In genomic region chr4:116074861-116075620, GRCm38 (mm10) we compare ENCODE assay signal across 8 mouse cellular contexts. TPM values are rescaled to one million over a fixed set of nuclear protein-coding genes. Genes with fewer than 3 reads are reported as not detected.
DNase-seq lines count a peak whose midpoint lies in the region; ATAC-seq lines count a peak whose summit lies in the region.

TSS of gene Uqcrh (minus strand) at chr4:116075071.
TSS of gene Lrrc41 (plus strand) at chr4:116075269.

- peak within 1 kb of the TSS; percentile 92 for H3K27ac ChIP-seq in brown adipose tissue, adult 24 weeks (replicated peaks; ENCODE audit: low read depth, low read length)
- peak within 1 kb of the TSS; percentile 98 for H3K27ac ChIP-seq in heart, embryonic 13.5 days (replicated peaks)
- H3K27ac ChIP-seq in liver, embryonic 12.5 days, result peak within 1 kb of the TSS; percentile 97
- H3K27ac ChIP-seq in stomach, embryonic 15.5 days, result peak within 1 kb of the TSS; percentile 96

- H3K4me1 ChIP-seq in brown adipose tissue, adult 24 weeks (ENCODE audit: control insufficient read depth, insufficient read depth, insufficient read length, low read length), result peaks cover 13% of the 10 kb centered on the region; the same call in 1 of the 2 replicates
- peaks cover 51% of the 10 kb centered on the region for H3K4me1 ChIP-seq in heart, embryonic 13.5 days
- peaks cover 48% of the 10 kb centered on the region for H3K4me1 ChIP-seq in liver, embryonic 12.5 days
- H3K4me1 ChIP-seq in stomach, embryonic 15.5 days, result peaks cover 16% of the 10 kb centered on the region

- peak; percentile 97 for DNase-seq in CD4-positive, CD25-positive, alpha-beta regulatory T cell, adult 2 months (ENCODE audit: low read depth, low spot score)
- DNase-seq in fat pad, adult 2 months (ENCODE audit: extremely low read depth, low read depth, low spot score), result peak; percentile 79
- DNase-seq in kidney, postnatal 10 days, result peak; percentile 97
- peak; percentile 96 for DNase-seq in natural killer cell, adult 2 months (ENCODE audit: low spot score in 2 of 2)

- H3K9me3 ChIP-seq in heart, embryonic 13.5 days, result no peaks in the 10 kb centered on the region
- H3K9me3 ChIP-seq in liver, embryonic 12.5 days (replicated peaks), result no peaks in the 10 kb centered on the region
- H3K9me3 ChIP-seq in stomach, embryonic 15.5 days, result no peaks in the 10 kb centered on the region

- H3K4me3 ChIP-seq in brown adipose tissue, adult 24 weeks (ENCODE audit: insufficient read depth, low read depth, low read length), result peak within 1 kb of the TSS; percentile 93
- H3K4me3 ChIP-seq in heart, embryonic 13.5 days, result peak within 1 kb of the TSS; percentile 93
- peak within 1 kb of the TSS; percentile 96 for H3K4me3 ChIP-seq in liver, embryonic 12.5 days
- peak within 1 kb of the TSS; percentile 77 for H3K4me3 ChIP-seq in stomach, embryonic 15.5 days (replicated peaks)

- ATAC-seq in heart, embryonic 13.5 days (ENCODE audit: extremely low read depth, insufficient number of reproducible peaks, low FRiP score, low TSS enrichment), result peak; percentile 85
- ATAC-seq in liver, embryonic 12.5 days, result peak; percentile 87
- peak; percentile 94 for ATAC-seq in stomach, embryonic 15.5 days (ENCODE audit: insufficient read depth, low FRiP score, low read depth)

- under 1% methylated on average over 55 of the region's 55 CpGs for WGBS in heart, embryonic 13.5 days
- WGBS in liver, embryonic 12.5 days (ENCODE audit: insufficient replicate concordance), result under 1% methylated on average over 55 of the region's 55 CpGs
- WGBS in stomach, embryonic 15.5 days, result under 1% methylated on average over 55 of the region's 55 CpGs

- H3K4me2 ChIP-seq in heart, embryonic 13.5 days, result peak within 1 kb of the TSS; percentile 78
- peak within 1 kb of the TSS; percentile 89 for H3K4me2 ChIP-seq in liver, embryonic 12.5 days
- peak within 1 kb of the TSS; percentile 83 for H3K4me2 ChIP-seq in stomach, embryonic 15.5 days

- H3K36me3 ChIP-seq in heart, embryonic 13.5 days, result peaks cover 23% of the 10 kb centered on the region
- peaks cover 29% of the 10 kb centered on the region for H3K36me3 ChIP-seq in liver, embryonic 12.5 days
- peaks cover 5% of the 10 kb centered on the region; the same call in 1 of the 2 replicates for H3K36me3 ChIP-seq in stomach, embryonic 15.5 days

- H3K9ac ChIP-seq in heart, embryonic 13.5 days, result peak within 1 kb of the TSS; percentile 99
- peak within 1 kb of the TSS; percentile 99 for H3K9ac ChIP-seq in liver, embryonic 12.5 days
- H3K9ac ChIP-seq in stomach, embryonic 15.5 days, result peak within 1 kb of the TSS; percentile 81

- no peaks in the 10 kb centered on the region for H3K27me3 ChIP-seq in heart, embryonic 13.5 days (replicated peaks)
- no peaks in the 10 kb centered on the region for H3K27me3 ChIP-seq in liver, embryonic 12.5 days (replicated peaks)
- no peaks in the 10 kb centered on the region for H3K27me3 ChIP-seq in stomach, embryonic 15.5 days (replicated peaks)

RNA-seq across cellular contexts. Expression of gene Uqcrh, which starts in this region (rescaled TPM):
- polyA plus RNA-seq in brown adipose tissue, adult 24 weeks (2012; ENCODE audit: insufficient read depth, insufficient read length, missing spikeins), result 4,457 and 5,170 TPM in 2 replicates
- 925 and 1,094 TPM in 2 replicates for polyA plus RNA-seq in heart, embryonic 13.5 days (2015; fragmentation: Nextera tagmentation; extraction: Ambion mirVana)
- 326 and 344 TPM in 2 replicates for polyA plus RNA-seq in liver, embryonic 12.5 days (2016; fragmentation: Nextera tagmentation; extraction: Ambion mirVana)
- polyA plus RNA-seq in stomach, embryonic 15.5 days (2015; fragmentation: Nextera tagmentation; extraction: Ambion mirVana), result 541 and 546 TPM in 2 replicates

RNA-seq across cellular contexts. Expression of gene Lrrc41, which starts in this region (rescaled TPM):
- polyA plus RNA-seq in brown adipose tissue, adult 24 weeks (2012; ENCODE audit: insufficient read depth, insufficient read length, missing spikeins), result 23.3 and 24.1 TPM in 2 replicates
- polyA plus RNA-seq in heart, embryonic 13.5 days (2015; fragmentation: Nextera tagmentation; extraction: Ambion mirVana), result 49.5 and 52.2 TPM in 2 replicates
- polyA plus RNA-seq in liver, embryonic 12.5 days (2016; fragmentation: Nextera tagmentation; extraction: Ambion mirVana), result 42.2 and 43.7 TPM in 2 replicates
- 65.3 and 68.0 TPM in 2 replicates for polyA plus RNA-seq in stomach, embryonic 15.5 days (2015; fragmentation: Nextera tagmentation; extraction: Ambion mirVana)

Comparison
In these comparisons a context has a peak if more than half of its experiments do, and no peak if none do; other contexts are left out.
1. Peak in every context shown above with its lines: DNase-seq, ATAC-seq, H3K4me3 ChIP-seq and H3K27ac ChIP-seq.